Mouse (Mus musculus) layer of hippocampus, adult 8-10 months (tissue): ENCODE measurements around the gene Pin1rt1. TPM values are rescaled to one million over a fixed set of nuclear protein-coding genes. Genes with fewer than 3 reads are reported as not detected.

Experiments
- DNase-seq, 2 experiments: peaks; one replicate each; pipeline ENCODE4 v3.0.0; 2022; ENCODE audit warnings: low spot score in 2 of 2
- total RNA-seq, 4 experiments: library from RNA; stranded (reverse); gene quantifications; 2 replicates each; pipeline ENCODE4 v1.2.4; 2022

Gene Pin1rt1
- total RNA-seq, result not detected

DNA sequence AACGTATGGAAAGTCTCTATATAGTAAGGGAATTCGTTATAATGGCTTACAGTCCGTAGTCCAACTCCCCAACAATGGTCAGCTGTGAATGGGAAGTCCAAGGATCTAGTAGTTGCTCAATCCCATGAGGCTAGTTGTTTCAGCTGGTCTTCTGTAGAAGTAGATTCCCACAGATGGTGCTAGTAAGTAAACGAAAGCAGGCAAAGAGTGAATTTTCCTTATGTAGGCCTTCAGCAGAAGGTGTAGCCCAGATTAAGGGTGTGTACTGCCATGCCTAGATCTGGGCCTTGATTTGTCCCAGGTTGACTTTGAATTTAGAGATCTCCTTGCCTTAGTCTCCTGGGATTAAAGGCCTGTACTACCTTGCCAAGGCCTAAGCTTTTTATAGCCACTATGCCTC, at the start of gene Pin1rt1:
Gene Pin1rt1 (minus strand): TSS at position 101 of the 400 bp plus-strand sequence.
- DNase-seq, result no peak

DNA sequence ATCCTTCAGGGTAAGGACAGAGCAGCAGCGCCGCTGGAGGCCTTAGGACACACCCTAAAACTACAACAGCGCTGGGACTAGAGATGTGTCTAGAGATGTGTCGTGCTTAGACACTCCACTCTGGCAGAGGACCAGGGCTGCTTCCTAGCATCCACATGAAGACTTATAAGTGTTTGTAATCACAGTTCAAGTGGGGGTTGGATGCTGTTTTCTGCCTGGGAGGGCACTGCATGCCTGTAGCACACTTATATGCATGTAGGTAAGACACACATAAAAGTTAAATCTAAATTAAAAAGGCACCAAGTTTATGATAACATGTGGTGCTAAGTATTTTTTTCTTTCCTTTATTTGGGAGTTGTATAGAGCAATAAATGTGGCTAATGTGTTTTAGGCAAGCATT, 47.8 kb upstream of the Pin1rt1 start:
- no peak for DNase-seq

DNA sequence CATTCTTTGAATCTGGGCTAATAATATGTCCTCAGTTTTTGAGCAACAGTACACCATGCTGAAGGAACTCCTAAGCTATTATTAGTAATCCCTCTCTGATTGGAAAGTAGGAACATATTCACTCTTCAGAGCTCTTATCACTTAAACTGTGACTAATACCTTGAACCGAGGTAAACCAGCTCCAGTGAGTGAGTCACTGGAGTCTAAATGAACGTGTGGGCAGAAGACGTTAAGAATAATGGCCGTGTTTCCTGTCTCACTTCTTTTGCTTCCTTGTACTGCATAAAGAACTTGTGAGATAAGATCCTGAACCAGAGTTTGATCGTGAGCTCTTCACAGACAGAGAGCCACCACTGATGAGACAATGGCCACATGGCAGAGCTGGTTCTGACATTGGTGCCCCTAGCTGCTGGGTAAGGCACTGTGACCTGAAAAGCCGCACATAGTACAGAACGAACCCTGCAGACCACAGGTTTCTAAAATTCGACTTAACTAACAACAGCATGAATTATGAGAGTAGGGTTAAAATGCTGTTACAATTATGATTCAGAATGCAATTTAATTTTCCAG, 47.0 kb upstream of the Pin1rt1 start:
- no peak for DNase-seq

DNA sequence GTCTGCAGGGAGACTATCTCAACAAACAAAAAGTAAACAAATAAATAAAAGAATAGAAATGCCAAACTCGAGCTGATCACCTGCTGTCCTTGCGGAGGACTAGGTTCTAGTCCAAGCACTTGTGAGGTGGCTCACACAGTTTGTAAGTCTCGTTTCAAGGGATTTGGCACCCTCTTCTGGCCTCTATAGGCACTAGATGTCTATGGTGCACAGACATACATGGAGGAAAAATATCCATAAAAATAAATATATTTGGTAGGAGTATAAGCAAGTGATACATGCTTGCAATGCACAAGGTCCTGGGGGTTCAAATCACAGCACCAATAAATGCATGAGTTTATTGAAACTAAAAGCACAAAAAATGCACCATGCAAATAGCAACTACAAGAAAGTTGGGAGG, 34.4 kb upstream of the Pin1rt1 start:
- DNase-seq, result no peak

DNA sequence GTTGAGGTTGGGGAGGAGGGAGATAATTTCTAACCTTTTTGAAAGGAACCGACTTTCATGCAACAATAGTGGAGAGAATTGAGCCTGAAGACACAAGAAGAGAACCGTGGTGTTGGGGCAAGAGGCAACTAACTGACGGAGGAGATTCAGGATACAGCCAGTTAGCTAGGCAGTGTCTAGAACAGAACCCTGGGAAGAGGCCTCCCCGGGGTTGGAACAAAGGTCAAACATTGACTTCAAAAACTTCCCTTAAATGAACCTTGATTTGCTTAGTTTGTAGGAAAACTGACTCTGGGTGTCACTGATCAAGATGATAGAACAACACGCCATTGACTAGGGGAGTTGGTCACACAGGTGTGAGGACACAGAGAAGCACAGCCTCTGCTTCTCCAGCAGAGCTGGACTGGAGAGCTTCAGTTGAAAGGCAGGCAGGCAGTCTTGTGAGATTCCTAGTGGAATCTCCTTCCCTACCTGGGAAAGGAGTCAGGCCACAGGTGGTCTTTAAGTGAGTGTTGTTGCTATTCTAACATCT, 32.5 kb upstream of the Pin1rt1 start:
- no peak for DNase-seq

DNA sequence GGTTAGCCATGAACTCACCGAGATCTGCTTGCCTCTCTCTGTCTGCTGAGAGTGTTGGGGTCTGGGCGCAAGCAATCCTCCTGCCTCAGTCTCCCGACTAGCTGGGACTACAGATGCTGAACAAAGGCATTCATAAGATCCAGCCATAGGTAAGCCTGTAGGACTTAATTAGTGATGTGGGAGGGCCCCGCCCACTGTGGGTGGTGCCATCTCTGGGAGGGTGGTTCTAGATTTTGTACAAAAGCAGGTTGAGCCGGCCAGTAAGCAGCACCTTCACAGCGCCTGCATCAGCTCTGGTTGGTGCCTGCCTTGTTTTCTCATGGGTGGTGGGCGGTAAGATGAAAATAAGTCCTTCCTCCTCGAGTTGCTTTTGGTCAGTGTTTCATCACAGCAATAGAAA, 30.1 kb upstream of the Pin1rt1 start:
- no peak for DNase-seq

DNA sequence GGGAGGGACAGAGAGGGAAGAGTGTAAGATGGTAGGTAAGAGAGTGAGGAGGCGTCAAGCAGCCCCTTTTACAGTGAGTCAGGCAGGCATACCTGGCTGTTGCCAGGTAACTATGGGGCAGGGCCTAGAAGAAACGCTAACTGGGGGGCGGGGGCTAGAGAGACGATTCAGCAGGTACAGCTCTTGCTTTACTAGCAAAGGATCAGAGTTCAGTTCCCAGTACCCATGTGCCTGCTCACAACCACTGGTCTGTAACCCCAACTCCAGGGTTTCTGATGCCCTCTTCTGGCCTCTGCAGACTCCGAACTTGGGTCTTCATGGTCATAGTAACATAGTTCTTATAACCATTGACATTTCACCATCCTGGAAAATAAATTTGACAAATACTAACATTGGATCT, 27.8 kb upstream of the Pin1rt1 start:
- DNase-seq, result no peak

DNA sequence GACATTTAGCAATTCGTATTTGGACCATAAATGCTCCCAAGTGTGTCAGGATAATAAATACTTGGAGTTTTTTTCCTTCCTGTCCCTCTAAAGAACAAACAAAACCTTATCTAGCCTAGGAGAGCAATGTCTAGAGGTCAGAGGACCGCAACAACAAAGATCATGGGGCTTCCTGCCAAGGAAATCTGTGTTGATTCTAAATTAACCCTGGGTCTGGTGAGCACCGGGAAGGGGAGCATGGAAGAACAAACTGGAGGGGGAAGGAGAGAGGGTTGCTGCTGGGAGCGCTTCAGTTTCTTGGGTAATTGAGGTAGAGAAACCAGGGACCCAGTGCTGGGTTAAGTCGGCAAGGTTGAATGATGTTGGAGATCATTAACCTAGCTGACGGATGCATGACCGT, 27.0 kb upstream of the Pin1rt1 start:
- DNase-seq, result no peak

DNA sequence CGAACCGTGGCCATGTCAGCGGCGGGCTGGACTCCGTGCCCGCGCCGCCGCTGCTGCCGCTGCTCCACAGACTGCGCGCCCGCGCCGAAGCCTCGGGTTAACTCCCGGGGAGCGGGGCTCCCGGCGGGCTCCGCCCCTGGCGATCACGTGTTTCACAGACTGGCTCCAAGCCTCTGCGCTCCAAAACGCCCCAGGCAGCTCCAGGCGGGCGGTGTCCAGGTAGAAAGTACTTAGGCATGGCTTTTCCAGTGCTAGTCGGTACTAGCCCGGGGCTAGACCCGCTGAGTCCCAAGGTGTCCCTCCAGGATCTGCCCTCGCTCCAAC, 26.5 kb upstream of the Pin1rt1 start, which contains the start of gene Depdc7:
Gene Depdc7 (minus strand): TSS at position 138 of the 324 bp plus-strand sequence.
- DNase-seq, result peak; percentile 72 to 79

DNA sequence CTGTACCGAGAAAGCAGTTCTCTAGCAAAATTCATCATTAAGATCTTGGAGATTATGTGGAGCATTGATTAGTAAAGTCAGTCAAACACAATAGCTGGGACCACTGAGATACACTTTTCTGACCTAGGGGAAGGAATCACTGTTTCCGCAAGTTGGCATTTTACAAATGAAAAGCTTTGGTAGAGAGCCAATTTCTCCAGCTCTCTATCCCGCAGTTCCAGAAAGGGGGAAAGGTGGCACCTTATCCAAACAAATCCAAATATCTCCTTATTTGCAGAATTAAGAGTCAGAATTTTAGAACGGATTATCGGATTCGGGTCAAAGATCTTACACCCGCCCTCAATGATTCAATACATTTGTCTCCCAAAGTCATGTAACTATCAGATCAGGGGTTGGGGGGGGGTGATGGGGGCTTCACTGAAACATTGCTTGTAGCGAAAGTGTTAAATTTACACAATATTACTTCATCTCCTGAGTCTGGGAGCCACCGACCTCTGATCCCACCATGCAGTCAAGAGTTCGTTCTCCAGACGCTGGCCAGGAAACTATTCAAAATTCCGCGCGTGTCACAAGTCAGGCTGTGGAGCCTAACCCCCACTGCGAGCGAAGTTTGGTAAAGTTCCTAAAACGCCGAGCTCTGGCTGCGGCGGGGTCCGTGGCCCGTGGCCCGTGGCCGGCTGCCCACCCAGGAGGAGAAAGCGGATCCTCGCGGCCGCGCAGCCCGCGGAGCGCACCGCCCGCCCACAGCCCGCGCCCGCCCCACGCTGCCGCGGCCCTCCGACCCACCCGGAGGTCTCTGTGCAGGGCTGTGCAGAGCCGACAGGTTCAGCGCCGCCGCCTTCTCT, 25.9 kb upstream of the Pin1rt1 start:
- no peak for DNase-seq

DNA sequence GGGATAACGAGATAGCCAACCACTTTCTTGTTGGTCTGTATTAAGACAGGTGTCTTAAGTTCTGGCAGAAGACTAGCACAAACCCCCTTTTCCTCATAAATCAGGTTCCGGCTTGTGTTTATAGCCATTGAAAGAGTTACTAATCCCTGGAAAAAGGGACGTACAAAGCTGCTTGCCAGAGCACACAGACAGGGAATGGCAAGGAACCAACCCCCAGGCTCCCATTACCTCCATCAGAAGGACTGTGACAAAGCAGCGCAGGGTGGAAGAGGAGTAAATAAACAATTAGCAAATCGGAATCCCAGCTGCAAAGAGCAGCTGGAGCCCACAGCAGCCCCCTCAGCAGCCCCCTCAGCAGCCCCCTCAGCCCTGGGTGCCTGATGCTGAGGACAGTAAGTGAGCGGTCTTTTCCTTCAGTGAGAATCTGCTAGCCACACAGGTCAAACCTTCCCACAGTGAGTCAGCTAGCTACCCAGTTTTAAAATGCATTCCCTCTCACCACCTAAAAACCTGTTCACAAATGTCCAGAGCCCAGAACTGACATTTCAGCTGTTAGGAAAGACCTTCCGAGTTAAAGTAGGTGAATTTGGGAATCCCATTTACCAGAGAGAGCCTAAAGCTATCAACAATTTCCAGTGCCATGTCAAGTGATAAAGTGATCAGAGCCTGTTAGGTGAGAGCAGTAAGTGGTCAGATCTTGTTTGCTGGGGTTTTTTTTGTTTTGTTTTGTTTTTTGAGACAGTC, 25.0 kb upstream of the Pin1rt1 start:
- no peak for DNase-seq

DNA sequence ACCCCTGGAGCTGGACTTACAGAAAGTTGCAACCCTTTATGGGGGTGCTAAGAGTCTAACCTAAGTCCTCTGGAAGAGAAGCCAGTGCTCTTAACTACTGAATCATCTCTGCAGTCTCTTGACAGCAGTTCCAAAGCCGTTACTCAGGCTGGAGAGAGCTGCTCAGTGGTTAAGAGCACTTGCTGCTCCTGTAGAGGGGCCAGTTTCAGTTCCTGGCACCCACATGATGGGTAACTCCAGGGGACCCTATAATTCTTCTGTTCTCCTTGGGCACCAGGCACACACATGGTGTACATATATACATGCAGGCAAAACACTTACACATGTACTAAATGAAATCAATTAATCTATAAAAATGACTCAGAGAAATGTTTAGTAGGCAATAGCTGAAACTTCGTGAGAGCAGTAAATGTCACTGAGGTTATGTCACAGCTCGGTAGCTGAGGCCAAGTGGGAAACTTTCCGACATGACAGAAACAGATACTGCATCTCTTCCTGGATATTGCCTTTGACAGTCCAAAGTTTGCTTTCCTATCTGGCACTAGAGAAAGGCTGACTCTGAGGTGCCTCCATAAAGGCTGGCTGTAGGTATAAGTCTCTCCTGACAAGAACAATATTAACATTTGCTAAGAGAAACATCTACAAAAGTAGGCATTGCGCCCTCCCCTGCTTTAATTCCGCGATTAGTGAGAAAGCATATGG, 24.2 kb upstream of the Pin1rt1 start:
- DNase-seq, result no peak

DNA sequence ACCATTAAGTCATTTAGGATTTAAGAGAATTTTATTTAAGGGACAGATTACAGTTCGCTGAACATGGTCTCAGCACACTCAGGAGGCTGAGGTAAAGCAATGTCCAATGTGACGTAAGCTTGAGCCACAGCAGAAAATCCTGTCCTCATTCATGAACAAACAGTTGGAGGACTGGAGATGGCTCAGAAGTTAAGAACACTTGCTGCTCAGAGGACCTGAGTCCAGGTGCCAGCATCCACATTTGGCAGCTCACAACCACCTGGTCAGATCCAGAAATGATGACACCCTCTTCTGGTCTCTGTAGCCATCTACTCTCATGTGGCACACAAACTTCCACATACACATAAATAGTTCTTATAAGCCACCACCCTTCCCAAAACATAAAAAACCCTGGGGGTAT, 23.5 kb upstream of the Pin1rt1 start:
- DNase-seq, result no peak

DNA sequence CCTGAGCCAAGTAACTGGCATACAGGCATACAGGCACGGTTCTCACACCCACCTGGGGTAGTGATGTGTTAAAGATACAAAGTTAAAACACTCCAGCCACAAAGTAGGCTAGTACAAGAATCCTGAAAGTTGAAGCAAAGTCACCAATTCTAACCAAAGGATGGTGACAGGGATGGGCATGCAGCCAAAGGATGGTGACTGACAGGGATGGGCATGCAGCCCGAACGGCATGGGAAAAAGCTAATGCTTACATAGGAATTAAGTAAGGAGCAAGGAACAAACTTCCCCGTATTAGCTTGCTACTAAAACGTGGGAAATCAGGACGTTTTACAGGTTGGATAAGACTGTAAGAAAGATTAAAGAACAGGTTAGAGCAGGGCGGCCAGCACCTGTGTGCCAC, 20.1 kb upstream of the Pin1rt1 start:
- no peak for DNase-seq

DNA sequence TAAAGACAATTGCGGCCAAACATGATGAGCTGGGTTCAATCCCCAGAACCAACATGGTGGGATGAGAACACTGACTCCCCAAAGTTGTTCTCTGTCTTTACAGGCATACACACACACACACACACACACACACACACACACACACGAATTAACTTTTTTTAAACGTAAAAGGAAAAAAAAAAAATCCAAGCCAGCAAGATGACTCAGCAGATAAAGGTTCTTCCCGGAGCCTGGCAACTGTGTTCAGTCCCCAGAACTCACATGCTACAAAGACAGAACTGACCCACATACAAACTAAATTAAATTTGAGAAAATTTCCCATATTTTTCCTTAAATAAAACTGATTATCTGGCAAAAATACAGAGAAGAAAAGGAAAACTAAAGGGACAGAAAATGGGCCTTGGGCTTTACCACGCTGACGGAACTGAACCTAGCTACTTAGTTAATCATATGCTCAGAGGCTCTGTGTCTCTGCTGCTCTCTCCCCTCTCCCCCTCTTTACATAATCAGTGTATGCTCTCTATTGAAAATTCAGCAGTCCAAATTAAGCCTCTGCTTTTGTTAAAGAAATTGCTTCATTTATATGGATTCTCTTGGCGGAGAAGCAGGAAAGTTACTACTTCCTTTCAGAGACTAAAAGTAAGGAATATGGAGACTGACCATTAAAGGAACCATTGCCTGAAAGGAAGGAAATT, 16.5 kb upstream of the Pin1rt1 start:
- no peak for DNase-seq

DNA sequence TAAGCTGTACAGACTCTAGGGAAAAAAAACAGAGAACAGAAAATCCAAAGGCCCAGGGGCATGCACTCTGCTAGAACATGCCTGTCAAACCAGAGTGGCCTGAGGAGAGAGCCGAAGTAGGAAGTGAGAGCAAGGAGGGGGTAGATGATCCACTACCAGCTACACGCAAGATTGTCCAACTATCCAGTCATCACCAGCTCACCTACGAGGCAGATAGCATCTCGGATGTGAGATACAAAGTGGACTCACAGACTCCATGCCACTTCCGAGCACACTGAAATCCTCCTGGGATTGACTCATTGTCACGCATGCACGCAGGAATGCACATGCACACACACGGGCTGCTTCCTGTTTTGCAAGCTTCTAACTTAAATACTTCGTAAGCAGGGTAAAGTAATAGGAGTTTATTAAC, 15.9 kb upstream of the Pin1rt1 start:
- no peak for DNase-seq

DNA sequence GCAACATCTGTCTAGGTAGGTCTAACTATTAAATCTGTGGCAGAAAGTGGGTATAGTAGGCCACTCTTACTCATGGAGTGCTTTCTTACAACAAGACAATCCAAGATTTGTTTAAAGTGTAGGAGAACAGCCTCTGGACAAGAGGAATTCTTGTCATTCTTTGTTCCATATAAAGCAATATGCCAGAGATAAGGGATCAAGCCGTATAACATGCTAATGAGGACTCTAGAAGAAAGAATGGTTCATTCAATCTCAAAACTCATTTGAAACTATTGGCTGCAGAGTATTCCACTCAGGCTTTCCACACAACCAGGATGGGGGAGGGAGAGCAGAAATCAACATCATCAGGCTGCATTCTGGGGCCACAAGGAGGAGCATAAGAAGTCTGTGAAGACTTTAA, 11.2 kb upstream of the Pin1rt1 start:
- DNase-seq, result no peak

DNA sequence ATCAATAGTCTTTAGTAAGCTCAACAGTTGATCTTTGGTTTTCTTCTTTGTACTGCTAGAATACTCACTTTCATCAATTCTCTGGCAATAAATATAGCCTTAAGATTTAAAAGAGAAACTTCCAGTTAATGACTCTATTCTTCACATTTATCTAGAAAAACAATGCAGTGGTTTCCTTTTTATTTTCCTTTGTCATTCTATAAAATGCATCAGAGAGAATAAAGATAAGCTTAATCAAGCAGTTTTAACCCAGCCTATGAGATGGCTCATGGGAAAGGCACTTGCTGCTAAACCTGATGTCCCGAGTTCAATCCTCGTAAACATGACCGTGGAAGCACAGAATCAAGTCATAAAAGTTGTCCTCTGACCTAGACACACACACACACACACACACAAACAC, 5.8 kb upstream of the Pin1rt1 start:
- no peak for DNase-seq

DNA sequence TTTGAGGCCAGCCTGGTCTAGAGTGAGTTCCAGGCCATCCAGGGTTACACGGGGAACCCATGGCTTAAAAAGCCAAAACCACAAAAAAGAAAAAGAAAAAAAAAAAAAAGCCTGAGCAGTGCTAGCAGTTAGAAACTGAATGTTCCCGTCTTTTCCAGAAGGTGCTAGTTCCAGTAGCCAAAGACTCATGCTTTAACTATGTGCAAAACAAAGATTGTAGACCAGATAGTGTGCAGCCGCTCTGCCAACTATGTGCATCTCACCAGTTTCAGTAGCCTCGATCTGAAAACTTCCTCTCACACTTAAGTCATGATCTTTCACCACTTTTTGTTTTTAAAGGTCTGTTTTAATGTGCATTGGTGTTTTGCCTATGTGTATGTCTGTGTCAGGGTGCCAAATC, 1.6 kb upstream of the Pin1rt1 start:
- no peak for DNase-seq

DNA sequence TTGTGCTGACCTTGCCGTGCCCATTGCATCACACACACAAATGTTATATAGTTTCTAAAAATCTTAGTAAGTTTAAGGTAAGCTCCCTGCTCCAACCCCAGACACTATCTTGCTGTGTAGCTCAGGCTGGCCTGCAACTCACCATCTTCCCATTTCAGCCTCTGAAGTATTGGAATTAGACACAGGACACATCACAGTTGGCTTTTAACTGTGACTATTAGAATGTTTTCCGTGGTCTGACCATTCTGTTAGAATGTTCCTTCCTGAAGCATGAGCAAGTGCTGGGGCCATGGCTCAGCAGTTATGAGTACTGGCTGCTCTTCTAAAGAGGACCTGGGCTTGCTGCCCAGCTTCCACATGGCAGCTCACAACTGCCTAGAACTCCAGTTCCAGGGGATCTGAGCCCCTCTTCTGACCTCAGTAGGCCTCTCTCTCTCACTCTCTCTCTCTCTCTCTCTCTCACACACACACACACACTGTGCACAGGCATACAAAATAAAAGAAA, 1.1 kb upstream of the Pin1rt1 start:
- no peak for DNase-seq

DNA sequence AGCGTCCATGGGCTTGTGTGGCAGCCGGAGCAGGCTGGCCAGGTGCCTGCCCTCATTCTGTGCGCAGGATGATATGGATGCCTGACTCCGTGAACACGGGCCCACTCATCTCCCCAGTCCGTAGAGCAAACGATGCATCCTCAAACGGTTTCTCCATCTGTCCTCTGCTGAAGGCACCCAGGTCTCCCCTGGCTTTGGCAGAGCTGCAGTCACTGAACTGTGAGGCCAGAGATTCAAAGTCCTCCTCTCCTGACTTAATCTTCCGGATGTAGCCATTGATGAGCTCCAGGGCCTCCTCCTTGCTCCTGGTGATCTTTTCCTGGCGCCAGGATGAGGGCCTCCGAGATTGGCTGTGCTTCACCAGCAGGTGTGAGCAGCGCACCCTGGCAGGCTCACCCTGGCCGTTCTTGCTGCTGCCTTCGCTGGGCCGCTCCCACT, 1.9 kb downstream of the Pin1rt1 start:
- no peak for DNase-seq
